Mouse (Mus musculus) cerebellum, postnatal 10 days (tissue): ENCODE measurements around the gene Tmem63c.

ENCODE experiments used
- DNase-seq, 2 experiments: peaks; one replicate each; pipeline ENCODE4 v3.0.0; 2021; ENCODE audit warnings: mixed read lengths in 2 of 2

The Tmem63c gene

DNA sequence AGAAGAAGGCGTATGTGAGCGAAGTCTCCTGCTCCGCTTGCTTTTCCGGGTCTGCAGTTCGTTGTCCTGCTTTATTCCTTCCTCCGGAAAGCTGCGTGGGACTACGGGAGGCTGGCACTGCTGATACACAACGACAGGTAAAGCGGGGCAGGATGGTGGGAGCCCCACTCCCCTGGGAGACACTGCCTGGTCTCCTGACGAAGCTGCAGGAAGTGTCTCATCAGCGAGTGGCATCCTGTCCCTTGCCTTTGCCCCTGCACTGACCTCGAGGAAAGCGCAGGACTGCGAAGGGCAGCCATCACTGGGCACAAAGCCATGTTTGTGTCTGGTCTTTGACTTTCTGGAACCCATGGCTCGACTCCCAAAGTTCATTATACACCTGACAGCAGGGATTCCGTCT, 35.9 kb downstream of the Tmem63c start:
- no peak for DNase-seq

- peak; percentile 76 to 85 for DNase-seq
Observed at GRCm38 (mm10) chr12:87065446-87065845, 44.3 kb downstream of the Tmem63c start.

DNA sequence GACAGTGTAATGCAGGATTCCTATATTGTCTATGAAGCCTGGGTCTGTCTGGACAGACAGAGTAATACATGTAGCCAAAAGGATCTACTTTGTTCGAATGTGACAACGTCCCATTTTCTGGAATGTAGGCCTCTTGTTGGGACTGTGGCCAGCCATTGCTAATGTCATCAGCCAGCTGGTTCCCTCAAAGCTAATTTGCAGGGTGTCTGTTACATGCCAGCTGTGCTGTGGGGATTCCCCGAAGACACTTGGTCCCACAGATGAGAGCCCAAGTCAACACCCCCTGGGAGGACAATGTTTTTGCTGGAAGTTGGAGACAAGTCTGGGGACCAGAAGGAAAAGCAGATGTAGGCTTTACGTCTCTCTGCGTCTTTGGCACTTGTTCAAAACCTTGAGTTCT, 45.3 kb downstream of the Tmem63c start:
- DNase-seq, result peak; percentile 52 to 57

DNA sequence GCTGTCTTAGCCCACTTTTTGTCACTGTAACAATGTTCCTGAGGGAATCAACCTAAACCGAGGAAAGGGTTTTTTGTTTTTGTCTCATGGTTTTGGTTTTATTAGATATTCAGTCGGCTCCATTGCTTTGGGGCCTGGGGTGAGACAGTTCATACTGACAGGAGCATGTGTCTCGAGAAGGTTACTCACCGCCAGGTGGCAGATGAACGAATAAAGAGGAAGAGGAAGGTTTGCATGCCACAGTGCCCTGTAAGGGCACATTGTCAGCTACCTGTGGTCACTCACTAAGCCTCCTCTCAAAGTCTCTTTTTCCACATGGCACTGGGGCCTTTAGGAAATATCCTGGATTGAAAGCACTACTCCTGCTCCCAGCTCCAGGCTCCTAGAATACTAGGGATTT, 49.4 kb downstream of the Tmem63c start:
- no peak for DNase-seq

GRCm38 (mm10) chr12:87076610-87077009, 55.5 kb downstream of the Tmem63c start:
- no peak for DNase-seq

DNA sequence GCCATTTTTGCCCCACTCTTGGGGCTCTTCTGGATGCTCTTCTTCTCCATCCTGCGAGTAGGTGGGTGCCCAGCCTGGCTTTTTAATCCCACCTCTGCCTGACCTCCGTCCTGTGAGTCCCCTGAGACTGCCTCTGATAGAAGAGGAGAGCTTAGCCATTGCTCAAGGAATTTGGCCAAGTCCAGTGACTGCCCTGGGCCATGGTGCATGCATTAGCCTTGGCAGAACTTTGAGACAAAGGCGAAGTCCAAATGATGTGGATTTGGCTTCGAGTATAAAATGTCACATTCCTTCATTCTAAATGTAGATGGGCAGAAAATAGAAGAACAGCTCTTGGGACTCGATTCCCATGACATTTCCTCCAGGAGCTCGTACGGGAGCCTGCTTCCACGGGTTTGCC, 61.7 kb downstream of the Tmem63c start:
- no peak for DNase-seq

GRCm38 (mm10) chr12:87087236-87087635, 66.1 kb downstream of the Tmem63c start:
- DNase-seq, result no peak

DNA sequence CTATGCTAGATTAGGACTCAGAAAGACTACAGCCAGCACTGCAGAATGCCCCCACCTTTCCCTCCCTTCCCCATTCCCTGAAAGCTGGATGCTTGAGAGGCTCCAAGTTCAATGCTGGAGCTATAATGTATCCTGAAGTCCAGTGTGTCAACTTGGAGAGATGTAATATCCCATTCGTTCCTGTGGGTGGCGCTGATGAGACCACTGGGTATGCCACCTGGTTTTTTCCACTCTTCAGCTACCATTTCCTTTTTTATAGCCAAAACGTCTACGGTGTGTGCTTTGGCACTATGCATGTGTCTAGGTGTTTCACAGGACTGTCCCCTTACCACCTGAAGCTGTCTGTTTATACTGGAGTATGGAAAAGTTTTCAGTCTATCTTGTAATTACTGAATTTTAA, 67.2 kb downstream of the Tmem63c start:
- DNase-seq, result peak in 1 of 2 experiments; percentile 60

GRCm38 (mm10) chr12:87089255-87089654, 68.1 kb downstream of the Tmem63c start:
- DNase-seq, result no peak

- DNase-seq, result no peak
Observed at GRCm38 (mm10) chr12:87089701-87090100, 68.6 kb downstream of the Tmem63c start.

GRCm38 (mm10) chr12:87091916-87092315, 70.8 kb downstream of the Tmem63c start:
- no peak for DNase-seq

DNA sequence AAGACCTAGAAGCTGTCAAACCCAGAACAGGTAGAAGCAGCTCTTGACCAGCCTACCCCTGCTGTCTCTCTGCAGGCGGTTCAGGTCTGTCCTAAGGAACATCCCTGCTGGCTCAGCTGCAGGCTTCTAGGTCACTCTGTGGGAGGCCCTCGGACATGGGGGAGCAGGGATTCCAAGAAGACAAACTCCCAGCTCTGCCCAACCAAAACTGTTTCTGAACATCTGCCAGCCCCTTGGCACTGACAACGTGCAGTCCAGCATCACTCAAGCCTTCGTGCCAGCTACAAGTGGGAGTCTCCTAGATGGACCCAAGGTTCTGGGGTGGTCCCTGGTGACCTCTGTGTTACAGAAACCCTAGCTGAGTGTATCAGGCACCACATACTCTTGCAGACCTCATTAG, 72.1 kb downstream of the Tmem63c start:
- peak; percentile 50 to 54 for DNase-seq

- no peak for DNase-seq
Observed at GRCm38 (mm10) chr12:87093671-87094070, 72.5 kb downstream of the Tmem63c start.

DNA sequence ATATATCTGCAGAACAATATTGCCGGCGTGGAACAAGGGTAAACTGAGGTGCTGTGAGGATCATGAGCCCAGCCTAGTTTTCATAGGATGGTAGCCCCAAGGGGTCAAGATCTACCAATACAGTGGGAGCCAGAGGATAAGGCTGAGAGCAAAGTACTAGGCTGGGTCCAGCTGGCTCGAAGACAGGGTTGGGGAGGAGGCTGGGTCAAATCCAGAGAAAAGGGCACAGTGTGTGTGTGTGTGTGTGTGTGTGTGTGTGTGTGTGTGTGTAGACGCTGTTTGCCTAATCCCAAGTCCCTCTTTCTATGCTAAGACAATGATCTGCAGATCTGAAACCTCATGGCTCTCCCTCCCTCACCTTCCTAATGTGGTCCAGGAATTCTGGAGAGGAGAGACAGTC, 79.2 kb downstream of the Tmem63c start:
- DNase-seq, result peak in 1 of 2 experiments; percentile 44

DNA sequence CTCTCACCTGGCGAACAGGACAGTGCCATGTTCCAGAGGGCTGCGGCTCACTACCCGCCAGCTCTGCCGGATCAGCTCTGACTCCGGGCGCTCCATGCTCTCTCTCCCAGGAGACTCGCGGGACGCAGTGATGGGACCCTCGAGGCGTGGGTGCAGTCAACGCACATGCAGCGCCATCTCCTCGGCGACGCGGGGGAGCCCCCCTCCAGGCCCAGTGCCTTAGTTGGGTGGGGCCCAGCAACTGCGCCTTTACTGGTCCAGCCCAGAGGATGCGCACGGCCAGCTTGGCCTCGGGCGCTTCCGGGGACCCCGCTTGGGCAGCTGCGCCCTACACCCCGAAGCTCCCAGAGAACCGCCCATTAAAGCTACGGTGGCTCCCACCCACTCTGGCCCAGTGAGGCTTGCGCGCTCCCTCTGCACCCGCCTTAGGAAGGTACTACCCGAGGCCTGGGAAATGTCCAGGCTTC, 81.1 kb downstream of the Tmem63c start, which contains the start of gene Ngb:
Gene Ngb, minus strand, starts transcription at position 375 of the 467 bp plus-strand sequence.
- peak; percentile 31 to 36 for DNase-seq

GRCm38 (mm10) chr12:87103471-87103870, 82.3 kb downstream of the Tmem63c start:
- DNase-seq, result peak; percentile 45 to 50

DNA sequence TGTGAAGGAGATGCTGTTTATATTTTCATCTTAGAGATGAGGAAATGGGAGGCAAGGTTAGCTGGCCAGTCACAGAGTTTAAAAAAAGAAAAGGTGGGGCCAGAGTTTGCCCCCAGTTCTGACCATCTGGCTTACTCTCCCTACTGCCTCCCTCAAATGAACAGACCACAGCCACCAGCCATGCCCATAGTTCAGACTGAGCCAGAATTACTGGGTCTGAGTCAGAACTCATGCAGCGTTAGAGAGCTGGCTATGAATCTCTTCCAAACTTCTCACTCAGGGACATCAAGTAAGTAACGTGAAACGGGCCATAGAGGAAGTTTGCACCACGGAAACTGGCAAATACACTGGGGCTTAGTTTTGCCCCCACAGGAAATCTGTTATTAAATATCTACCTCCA, 83.7 kb downstream of the Tmem63c start:
- DNase-seq, result peak; percentile 48 to 57

- DNase-seq, result peak; percentile 57 to 69
Observed at GRCm38 (mm10) chr12:87107357-87107977, 86.3 kb downstream of the Tmem63c start.

DNA sequence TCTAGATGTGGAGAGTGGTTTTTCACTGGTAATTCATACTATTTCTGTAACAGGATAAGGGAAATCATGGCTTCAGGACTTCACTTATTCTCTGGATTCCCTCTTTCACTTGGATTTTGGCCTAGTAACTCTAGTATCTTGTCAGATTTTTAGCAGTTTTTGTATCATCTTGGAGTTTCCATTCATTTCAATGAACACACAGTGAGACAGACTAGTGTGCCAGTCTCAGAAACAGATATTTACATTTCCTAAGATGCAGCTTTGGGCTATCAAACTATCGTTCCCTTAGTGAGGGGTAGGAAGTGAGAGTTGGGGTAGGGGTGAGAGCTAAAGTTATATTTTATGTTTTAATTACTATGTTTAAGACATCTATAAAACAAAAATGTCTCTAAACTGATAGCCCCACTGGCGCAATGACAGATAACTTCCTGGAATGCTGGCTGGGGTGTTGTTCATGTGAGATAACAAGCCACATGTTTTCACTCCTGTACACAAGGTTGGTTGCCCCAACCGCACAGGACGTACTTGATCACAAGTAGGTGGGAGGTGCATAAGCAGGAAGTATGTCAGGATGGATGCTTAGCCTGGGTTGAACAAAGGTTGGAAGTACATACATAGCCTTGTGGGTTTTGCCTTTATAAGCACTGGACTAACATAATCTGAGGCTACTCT, 100.9 kb downstream of the Tmem63c start:
- no peak for DNase-seq

DNA sequence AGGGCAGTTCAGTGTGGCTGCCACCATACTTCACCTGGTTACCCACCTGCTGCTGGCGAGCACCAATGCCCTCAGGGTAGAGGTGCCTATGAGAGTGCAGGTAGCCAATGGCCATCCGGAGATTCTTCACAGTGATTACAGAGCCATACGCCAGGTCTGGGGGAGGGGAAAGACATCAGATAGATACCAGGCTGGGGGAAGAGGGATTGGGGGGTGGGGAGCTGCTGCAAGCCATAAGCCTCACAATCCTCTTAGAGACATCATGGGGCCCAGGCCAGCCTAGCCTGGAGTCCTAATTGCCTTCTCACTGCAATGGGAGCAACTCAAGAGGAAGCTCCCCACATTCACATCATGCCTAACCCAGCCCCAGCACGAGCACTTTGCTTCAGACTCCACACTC, 106.1 kb downstream of the Tmem63c start:
- DNase-seq, result no peak

- no peak for DNase-seq
Observed at GRCm38 (mm10) chr12:87130224-87130623, 109.1 kb downstream of the Tmem63c start.

DNA sequence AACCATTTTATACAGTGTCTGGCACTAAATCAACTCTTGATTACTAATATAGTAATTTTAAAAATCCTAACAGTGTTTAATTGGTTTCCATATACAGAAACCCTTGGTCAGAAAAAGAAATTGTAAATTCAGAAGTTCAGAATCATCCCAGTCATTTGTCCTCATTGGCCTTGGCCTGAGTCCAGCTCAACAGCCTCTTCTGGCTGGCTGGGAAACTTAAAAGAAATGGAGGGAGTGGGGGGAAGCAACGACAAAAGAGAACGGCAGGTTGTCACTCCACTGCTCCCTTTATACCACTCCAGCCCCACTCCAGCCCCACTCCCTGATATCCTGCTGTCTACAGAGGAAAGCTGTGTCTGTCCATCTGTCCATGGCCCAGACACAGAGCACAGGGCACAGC, 110.0 kb downstream of the Tmem63c start:
- peak; percentile 34 to 45 for DNase-seq

GRCm38 (mm10) chr12:87131619-87132018, 110.5 kb downstream of the Tmem63c start:
- peak; percentile 56 to 64 for DNase-seq

GRCm38 (mm10) chr12:87132210-87132609, 111.1 kb downstream of the Tmem63c start:
- no peak for DNase-seq
